Mouse (Mus musculus): Measurements from ENCODE around the gene Pot1b. TPM values are rescaled to one million over a fixed set of nuclear protein-coding genes. Genes with fewer than 3 reads are reported as not detected.
A peak's percentile ranks its signal among the peaks of the same experiment; 100 is the strongest.

Gene Pot1b
- polyA plus RNA-seq (2012; rRNA removed) = 1.5 and 2.0 TPM in 2 replicates

DNA sequence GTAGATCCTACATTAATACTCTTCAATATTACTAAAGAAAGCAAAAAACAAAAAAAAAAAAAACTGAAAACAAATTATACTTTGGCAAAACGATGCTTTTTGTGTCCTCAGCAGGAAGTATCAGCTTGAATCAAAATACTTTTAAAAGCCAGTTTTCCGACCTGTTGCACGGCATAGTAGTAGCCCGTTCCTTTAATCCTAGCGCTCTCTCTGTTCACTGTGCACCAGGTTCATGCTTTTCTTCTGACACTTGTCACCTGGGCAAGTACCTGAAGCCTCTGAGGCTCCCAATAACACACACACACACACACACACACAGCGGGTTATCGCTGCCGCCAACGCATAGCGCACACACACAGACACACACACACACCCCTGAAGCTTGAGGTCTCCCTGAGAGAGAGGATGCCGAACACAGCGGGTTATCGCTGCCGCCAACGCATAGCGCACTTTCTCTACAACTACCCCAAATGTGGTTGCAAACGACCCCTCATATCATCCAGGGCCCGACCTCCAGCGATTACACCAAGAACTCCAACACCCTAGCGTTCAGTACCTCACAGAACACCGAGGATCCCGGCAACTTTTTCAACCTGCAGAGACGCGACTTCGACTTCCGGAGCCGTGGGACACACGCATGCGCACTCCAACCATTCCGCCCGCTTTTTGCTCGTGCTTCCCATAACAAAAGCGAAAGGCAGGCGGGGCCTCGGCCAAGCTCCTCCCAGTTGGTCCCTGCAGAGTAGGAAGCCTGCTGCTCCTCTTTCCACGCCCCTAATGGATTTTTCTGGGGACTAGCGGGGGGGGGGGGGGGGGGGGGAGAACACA is at the start of gene Pot1b:
Gene Pot1b, minus strand, starts transcription at position 645 of the 828 bp plus-strand sequence.
- Histone ChIP-seq H3K4me1 (ENCODE audit: control insufficient read depth, insufficient read depth, low read length) (no peaks in the 10 kb centered on the region), H3K4me3 (ENCODE audit: insufficient read depth, low read depth, low read length) (peak within 1 kb of the TSS; percentile 74), H3K27ac (ENCODE audit: insufficient read depth, low read depth, low read length) (no peak within 1 kb of the TSS), H3K27me3 (replicated peaks; ENCODE audit: control insufficient read depth, insufficient read depth, low read length) (no peaks in the 10 kb centered on the region), H3K36me3 (ENCODE audit: control insufficient read depth, insufficient read depth, low read length) (no peaks in the 10 kb centered on the region)
- DNase-seq = peak; percentile 99
- WGBS = under 1% methylated on average over 37 of the region's 37 CpGs
- TF ChIP-seq POLR2A (IDR thresholded peaks at IDR 0.05; ENCODE audit: low read depth, low read length) (no peak), CTCF (conservative IDR thresholded peaks at IDR 0.05; ENCODE audit: insufficient read depth, insufficient read length, low read depth, low read length) (peak; percentile 25; the same call in 1 of the 2 replicates)

DNA sequence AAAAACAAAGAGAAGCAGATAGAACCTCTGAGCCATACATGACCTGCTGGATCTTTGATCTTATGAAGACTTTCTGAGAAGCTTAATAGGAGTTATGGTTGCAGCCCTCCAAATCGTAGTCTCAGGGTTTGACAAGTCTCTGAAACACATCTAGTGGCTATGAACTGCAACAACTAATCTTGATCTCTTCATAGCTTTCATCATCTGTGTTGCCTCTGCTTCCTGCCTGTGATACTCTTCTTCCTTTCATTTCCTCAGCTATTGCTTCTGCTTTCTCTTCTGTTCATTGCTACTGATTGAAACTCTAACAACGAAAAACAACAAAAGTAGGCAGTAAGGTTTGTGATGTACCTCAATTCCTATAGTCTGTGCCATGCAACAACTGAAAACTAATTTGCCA is 38.7 kb upstream of the Pot1b start:
- WGBS = 70% methylated on average over 2 of the region's 2 CpGs
- H3K27me3 ChIP-seq (replicated peaks; ENCODE audit: control insufficient read depth, insufficient read depth, low read length) = no peaks in the 10 kb centered on the region
- H3K4me3 ChIP-seq (ENCODE audit: insufficient read depth, low read depth, low read length) = no peak overlapping the region
- H3K36me3 ChIP-seq (ENCODE audit: control insufficient read depth, insufficient read depth, low read length) = no peaks in the 10 kb centered on the region
- H3K27ac ChIP-seq (ENCODE audit: insufficient read depth, low read depth, low read length) = no peak overlapping the region
- no peak for DNase-seq
- TF ChIP-seq POLR2A (IDR thresholded peaks at IDR 0.05; ENCODE audit: low read depth, low read length) (no peak), CTCF (conservative IDR thresholded peaks at IDR 0.05; ENCODE audit: insufficient read depth, insufficient read length, low read depth, low read length) (no peak)
- H3K4me1 ChIP-seq (ENCODE audit: control insufficient read depth, insufficient read depth, low read length) = no peaks in the 10 kb centered on the region

DNA sequence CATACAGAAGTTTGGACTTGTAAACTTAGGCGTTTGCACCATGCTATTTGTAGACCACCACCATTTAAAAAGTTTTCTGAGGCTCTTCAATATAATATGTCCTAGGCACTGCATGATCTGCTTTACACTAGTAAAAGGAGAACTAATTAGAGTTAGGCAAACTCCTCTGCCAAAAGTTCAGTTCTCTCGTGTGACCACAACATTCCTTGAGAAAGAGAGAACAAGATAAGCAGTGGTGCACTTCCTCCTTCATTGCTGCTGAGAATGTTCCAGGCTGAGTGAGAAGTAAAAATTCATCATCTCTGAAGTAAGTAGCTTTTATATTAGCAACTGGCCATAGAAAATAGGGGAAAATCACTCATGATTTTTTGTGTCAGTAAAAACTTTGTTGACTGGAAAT is 37.4 kb upstream of the Pot1b start, which contains the start of gene Adgre4:
Gene Adgre4, plus strand, starts transcription at position 199 of the 400 bp plus-strand sequence.
- no peak within 1 kb of the TSS for H3K4me3 ChIP-seq (ENCODE audit: insufficient read depth, low read depth, low read length)
- 53% methylated on average over 2 of the region's 2 CpGs for WGBS
- H3K27me3 ChIP-seq (replicated peaks; ENCODE audit: control insufficient read depth, insufficient read depth, low read length) = no peaks in the 10 kb centered on the region
- TF ChIP-seq CTCF (conservative IDR thresholded peaks at IDR 0.05; ENCODE audit: insufficient read depth, insufficient read length, low read depth, low read length) (no peak), POLR2A (IDR thresholded peaks at IDR 0.05; ENCODE audit: low read depth, low read length) (no peak)
- no peaks in the 10 kb centered on the region for H3K4me1 ChIP-seq (ENCODE audit: control insufficient read depth, insufficient read depth, low read length)
- H3K36me3 ChIP-seq (ENCODE audit: control insufficient read depth, insufficient read depth, low read length) = no peaks in the 10 kb centered on the region
- DNase-seq = peak; percentile 12
- H3K27ac ChIP-seq (ENCODE audit: insufficient read depth, low read depth, low read length) = no peak within 1 kb of the TSS

DNA sequence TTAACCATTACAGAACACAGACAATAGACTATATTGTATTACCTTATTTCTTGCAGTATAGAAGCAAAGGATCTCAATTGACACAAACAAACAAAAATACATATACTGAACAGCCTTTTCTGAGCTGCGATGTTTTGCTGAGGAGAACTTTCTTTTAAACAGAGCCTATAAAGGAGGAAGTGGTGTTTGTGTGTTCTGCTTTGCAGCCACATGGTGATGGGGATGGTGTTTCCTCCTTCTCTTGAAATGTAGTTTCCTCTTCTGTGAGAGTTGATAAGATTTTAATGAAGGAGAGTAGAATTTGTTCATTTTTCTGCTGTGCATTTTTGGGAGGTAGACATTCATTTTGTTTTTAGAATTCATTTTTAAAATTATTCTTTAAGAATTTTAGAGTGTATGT is 24.2 kb upstream of the Pot1b start:
- 85% methylated on average over 1 of the region's 1 CpGs for WGBS
- TF ChIP-seq POLR2A (IDR thresholded peaks at IDR 0.05; ENCODE audit: low read depth, low read length) = no peak
- no peak for TF ChIP-seq CTCF (conservative IDR thresholded peaks at IDR 0.05; ENCODE audit: insufficient read depth, insufficient read length, low read depth, low read length)
- Histone ChIP-seq H3K27ac (ENCODE audit: insufficient read depth, low read depth, low read length) (no peak overlapping the region), H3K4me1 (ENCODE audit: control insufficient read depth, insufficient read depth, low read length) (no peaks in the 10 kb centered on the region), H3K36me3 (ENCODE audit: control insufficient read depth, insufficient read depth, low read length) (no peaks in the 10 kb centered on the region), H3K4me3 (ENCODE audit: insufficient read depth, low read depth, low read length) (no peak overlapping the region), H3K27me3 (replicated peaks; ENCODE audit: control insufficient read depth, insufficient read depth, low read length) (no peaks in the 10 kb centered on the region)
- DNase-seq = peak; percentile 10

DNA sequence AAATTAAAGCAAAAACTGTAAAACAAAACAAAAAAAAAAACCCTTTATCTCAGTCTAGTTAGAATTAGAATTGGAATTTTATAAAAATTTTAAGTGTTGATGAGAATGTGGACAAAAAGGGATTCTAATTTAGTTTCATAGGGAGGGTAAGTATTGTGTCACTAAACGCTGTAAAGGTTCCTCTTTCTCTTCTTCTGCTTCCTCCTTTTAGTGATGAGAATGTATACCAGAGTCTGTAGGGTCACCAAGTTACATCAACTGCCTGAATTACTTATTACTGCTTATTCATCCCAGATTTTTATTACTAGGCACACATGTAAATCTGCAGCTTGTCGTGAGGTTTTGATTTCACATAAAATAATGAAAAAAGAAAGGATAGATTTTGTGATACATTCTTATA is 13.8 kb upstream of the Pot1b start:
- Histone ChIP-seq H3K4me3 (ENCODE audit: insufficient read depth, low read depth, low read length) (no peak overlapping the region), H3K27ac (ENCODE audit: insufficient read depth, low read depth, low read length) (no peak overlapping the region), H3K4me1 (ENCODE audit: control insufficient read depth, insufficient read depth, low read length) (no peaks in the 10 kb centered on the region), H3K36me3 (ENCODE audit: control insufficient read depth, insufficient read depth, low read length) (no peaks in the 10 kb centered on the region), H3K27me3 (replicated peaks; ENCODE audit: control insufficient read depth, insufficient read depth, low read length) (no peaks in the 10 kb centered on the region)
- WGBS = 60% methylated on average over 2 of the region's 2 CpGs
- no peak for DNase-seq
- TF ChIP-seq POLR2A (IDR thresholded peaks at IDR 0.05; ENCODE audit: low read depth, low read length) (no peak), CTCF (conservative IDR thresholded peaks at IDR 0.05; ENCODE audit: insufficient read depth, insufficient read length, low read depth, low read length) (no peak)

DNA sequence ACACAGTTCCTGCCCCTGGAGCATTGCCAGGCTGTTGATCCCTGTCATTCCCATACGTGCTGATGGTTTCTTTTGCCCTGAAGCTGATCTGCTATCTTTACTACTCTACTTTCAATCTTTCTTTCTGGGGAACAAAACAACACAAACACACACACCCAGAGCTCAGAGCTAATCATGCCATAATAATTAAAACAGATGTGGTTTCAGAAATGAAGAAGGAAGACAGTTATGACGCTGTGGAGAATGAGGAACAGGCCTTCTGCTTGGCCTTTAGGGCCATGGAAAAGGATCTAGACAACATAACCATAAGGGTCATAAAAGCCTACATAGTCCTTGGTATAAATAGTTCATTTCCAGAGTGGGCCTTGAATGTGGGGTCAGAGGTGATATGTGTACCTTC is 9.8 kb upstream of the Pot1b start:
- 50% methylated on average over 2 of the region's 2 CpGs for WGBS

DNA sequence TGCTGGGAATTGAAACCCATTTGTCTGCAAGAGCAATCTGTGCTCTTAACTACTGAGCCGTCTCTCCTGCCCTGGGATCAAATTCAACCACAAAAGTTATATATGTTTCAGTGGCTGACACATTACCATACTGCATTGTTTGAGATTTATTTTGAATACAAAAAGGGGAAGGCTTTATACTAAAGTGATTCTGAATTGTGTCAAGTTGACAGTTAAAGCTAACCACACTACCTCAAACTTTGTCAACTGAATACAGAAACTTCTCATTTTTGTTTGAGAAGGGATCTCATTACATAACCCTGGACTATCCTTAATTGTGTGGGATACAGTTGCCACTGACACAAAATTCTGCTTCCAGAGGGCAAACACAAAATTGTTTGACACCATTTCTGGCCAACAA is 8.8 kb upstream of the Pot1b start:
- Histone ChIP-seq H3K27me3 (replicated peaks; ENCODE audit: control insufficient read depth, insufficient read depth, low read length) (no peaks in the 10 kb centered on the region), H3K27ac (ENCODE audit: insufficient read depth, low read depth, low read length) (no peak overlapping the region), H3K4me3 (ENCODE audit: insufficient read depth, low read depth, low read length) (no peak overlapping the region), H3K4me1 (ENCODE audit: control insufficient read depth, insufficient read depth, low read length) (no peaks in the 10 kb centered on the region), H3K36me3 (ENCODE audit: control insufficient read depth, insufficient read depth, low read length) (no peaks in the 10 kb centered on the region)
- TF ChIP-seq CTCF (conservative IDR thresholded peaks at IDR 0.05; ENCODE audit: insufficient read depth, insufficient read length, low read depth, low read length) (no peak), POLR2A (IDR thresholded peaks at IDR 0.05; ENCODE audit: low read depth, low read length) (no peak)
- 38% methylated on average over 1 of the region's 1 CpGs for WGBS
- no peak for DNase-seq

More for the DNA sequence above, 9.8 kb upstream of the Pot1b start:
- TF ChIP-seq CTCF (conservative IDR thresholded peaks at IDR 0.05; ENCODE audit: insufficient read depth, insufficient read length, low read depth, low read length) = no peak
- TF ChIP-seq POLR2A (IDR thresholded peaks at IDR 0.05; ENCODE audit: low read depth, low read length) = no peak
- no peaks in the 10 kb centered on the region for H3K27me3 ChIP-seq (replicated peaks; ENCODE audit: control insufficient read depth, insufficient read depth, low read length)
- H3K4me3 ChIP-seq (ENCODE audit: insufficient read depth, low read depth, low read length) = no peak overlapping the region
- no peak overlapping the region for H3K27ac ChIP-seq (ENCODE audit: insufficient read depth, low read depth, low read length)
- H3K36me3 ChIP-seq (ENCODE audit: control insufficient read depth, insufficient read depth, low read length) = no peaks in the 10 kb centered on the region
- H3K4me1 ChIP-seq (ENCODE audit: control insufficient read depth, insufficient read depth, low read length) = no peaks in the 10 kb centered on the region
- DNase-seq = no peak
